Mouse (Mus musculus) intestine, embryonic 16.5 days (tissue): ENCODE data around the gene Cacfd1. TPM values are rescaled to one million over a fixed set of nuclear protein-coding genes. Genes with fewer than 3 reads are reported as not detected.

ENCODE experiments used
- ATAC-seq: fragments of 200-750 bp; cut with Nextera tagmentation; 2 replicates; pipeline ENCODE4 v1.8.0; 2017; ENCODE audit warnings: moderate TSS enrichment, moderate library complexity
- H3K27ac ChIP-seq: fragments of 300-500 bp; sonication (generic); 2 replicates; pipeline ENCODE4 v1.5.1; 2014; ENCODE audit warnings: mild to moderate bottlenecking, low read length
- H3K27me3 ChIP-seq: fragments of 300-500 bp; sonication (generic); replicated peaks from 2 replicates; pipeline ENCODE4 v1.6.1; 2014; ENCODE audit warnings: low read length, control low read depth, mixed read lengths; ENCODE audit not compliant: control insufficient read depth, insufficient read depth
- H3K36me3 ChIP-seq: fragments of 300-500 bp; sonication (generic); 2 replicates; pipeline ENCODE4 v1.6.1; 2014; ENCODE audit warnings: low read length, control low read depth; ENCODE audit not compliant: control insufficient read depth, insufficient read depth
- H3K4me1 ChIP-seq: fragments of 300-500 bp; sonication (generic); 2 replicates; pipeline ENCODE4 v1.6.1; 2014; ENCODE audit warnings: low read length, control low read depth, mixed read lengths; ENCODE audit not compliant: control insufficient read depth, insufficient read depth
- H3K4me2 ChIP-seq: fragments of 300-500 bp; sonication (generic); 2 replicates; pipeline ENCODE4 v1.6.1; 2014; ENCODE audit warnings: low read depth, low read length, control low read depth
- H3K4me3 ChIP-seq: fragments of 300-500 bp; sonication (generic); 2 replicates; pipeline ENCODE4 v1.5.1; 2014; ENCODE audit warnings: mild to moderate bottlenecking, low read length
- H3K9ac ChIP-seq: fragments of 300-500 bp; sonication (generic); 2 replicates; pipeline ENCODE4 v1.6.1; 2014; ENCODE audit warnings: low read depth, low read length
- H3K9me3 ChIP-seq: fragments of 300-500 bp; sonication (generic); 2 replicates; pipeline ENCODE4 v1.6.1; 2016; ENCODE audit warnings: low read length, control low read depth; ENCODE audit not compliant: control insufficient read depth
- WGBS: fragments of 180-500 bp; shearing (Covaris S2); extraction: QIAGEN DNeasy Blood & Tissue Kit; methylation state at CpG from one replicate; pipeline ENCODE4 v1.1.7; 2014; 5-methylcytosine and 5-hydroxymethylcytosine counted together
- polyA plus RNA-seq: library from polyadenylated mRNA; unstranded; fragments of >200 nt; fragmentation: Nextera tagmentation; extraction: Ambion mirVana; gene quantifications from 2 replicates; pipeline ENCODE4 v1.2.1, GENCODE M21; 2015

Gene Cacfd1
- polyA plus RNA-seq, 1 experiment from 2014 or later: 54.3 TPM

DNA sequence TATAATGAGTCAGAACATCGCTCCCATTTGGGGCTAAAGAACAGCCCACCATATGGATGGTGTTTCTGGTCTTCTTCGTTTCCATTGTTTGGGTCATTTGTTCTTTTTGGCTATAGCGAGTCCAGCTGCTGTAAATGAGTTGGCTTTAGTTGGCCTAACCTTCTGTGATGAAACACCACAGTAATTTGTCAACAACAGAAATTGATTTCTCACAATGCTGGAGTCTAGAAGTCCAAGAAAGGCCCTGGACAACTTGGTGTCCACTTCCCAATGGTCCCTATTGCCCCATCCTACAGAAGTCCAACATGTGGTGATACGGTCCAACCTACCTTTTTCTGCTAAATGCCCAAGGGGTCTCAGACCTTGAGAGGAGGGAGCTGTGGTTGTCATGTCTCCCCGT is 25.1 kb upstream of the Cacfd1 start:
- WGBS: 88% methylated on average over 5 of the region's 5 CpGs
- no peak for ATAC-seq
- Histone ChIP-seq H3K9me3 (no peaks in the 10 kb centered on the region), H3K27me3 (no peaks in the 10 kb centered on the region), H3K4me3 (no peak overlapping the region), H3K4me1 (no peaks in the 10 kb centered on the region), H3K27ac (no peak overlapping the region), H3K36me3 (no peaks in the 10 kb centered on the region), H3K9ac (no peak overlapping the region), H3K4me2 (no peak overlapping the region)

DNA sequence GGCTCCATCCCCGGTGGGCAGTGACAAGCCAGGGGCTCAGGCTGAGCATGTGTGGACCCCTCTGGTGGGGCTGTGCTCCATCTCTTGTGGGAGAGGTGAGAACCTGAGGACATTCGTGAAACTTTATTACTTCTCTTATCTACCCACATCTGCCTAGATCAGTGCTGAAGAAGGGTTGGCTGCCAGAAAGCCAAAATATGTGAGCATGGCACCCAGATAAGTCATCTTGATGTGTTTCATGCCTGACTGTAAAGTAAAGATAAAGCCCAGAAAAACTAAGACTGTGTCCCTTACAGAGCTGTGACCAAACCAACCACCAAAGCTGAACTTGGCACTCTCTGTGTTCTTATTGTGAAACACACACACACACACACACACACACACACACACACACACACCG is 15.8 kb upstream of the Cacfd1 start:
- no peak for ATAC-seq
- Histone ChIP-seq H3K27me3 (no peaks in the 10 kb centered on the region), H3K4me2 (no peak overlapping the region), H3K9me3 (no peaks in the 10 kb centered on the region), H3K4me3 (no peak overlapping the region), H3K9ac (no peak overlapping the region), H3K4me1 (no peaks in the 10 kb centered on the region), H3K36me3 (no peaks in the 10 kb centered on the region), H3K27ac (no peak overlapping the region)
- WGBS: 71% methylated on average over 3 of the region's 3 CpGs

DNA sequence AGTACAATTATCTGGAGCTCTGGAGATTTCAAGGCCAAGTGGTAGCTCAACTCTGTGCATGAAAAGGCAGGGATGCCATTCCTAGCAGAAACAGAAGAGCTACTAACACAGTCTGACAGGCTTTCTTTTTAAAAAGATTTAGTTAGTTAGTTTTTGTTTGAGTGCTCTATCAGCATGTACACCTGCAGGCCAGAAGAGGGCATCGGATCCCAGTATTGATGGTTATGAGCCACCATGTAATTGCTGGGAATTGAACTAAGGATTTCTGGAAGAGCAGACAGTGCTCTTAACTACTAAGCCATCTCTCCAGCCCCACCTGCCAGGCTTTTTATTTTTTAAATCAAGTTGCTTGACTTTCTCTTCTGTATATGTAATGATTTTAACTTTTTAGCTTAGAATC is 12.2 kb upstream of the Cacfd1 start:
- no peaks in the 10 kb centered on the region for H3K27me3 ChIP-seq
- no peaks in the 10 kb centered on the region for H3K36me3 ChIP-seq
- no peak overlapping the region for H3K4me2 ChIP-seq
- no peak overlapping the region for H3K9ac ChIP-seq
- no peak for ATAC-seq
- no peak overlapping the region for H3K4me3 ChIP-seq
- WGBS: 82% methylated on average over 1 of the region's 1 CpGs
- no peaks in the 10 kb centered on the region for H3K9me3 ChIP-seq
- H3K27ac ChIP-seq: no peak overlapping the region
- no peaks in the 10 kb centered on the region for H3K4me1 ChIP-seq

DNA sequence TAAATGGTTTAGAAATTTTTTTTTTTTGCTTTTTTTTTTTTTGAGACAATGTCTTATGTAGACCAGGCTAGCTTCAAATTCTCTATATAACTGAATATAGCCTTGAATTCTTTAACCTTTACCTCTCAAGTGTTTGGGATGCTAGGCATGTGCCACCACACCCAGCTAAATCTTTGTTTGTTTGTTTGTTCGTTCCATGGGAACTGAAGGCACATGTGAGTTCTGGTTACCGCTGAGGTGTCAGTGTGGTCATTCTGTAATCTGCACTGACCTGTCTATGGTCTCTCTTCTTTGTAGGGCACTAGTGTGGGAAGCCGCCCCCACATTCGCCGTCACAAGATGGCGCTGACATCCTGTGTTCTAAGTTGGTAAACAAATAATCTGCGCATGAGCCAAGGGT is 11.7 kb upstream of the Cacfd1 start:
- ATAC-seq: no peak
- no peak overlapping the region for H3K4me2 ChIP-seq
- no peaks in the 10 kb centered on the region for H3K36me3 ChIP-seq
- H3K4me1 ChIP-seq: no peaks in the 10 kb centered on the region
- 89% methylated on average over 6 of the region's 7 CpGs for WGBS
- H3K27ac ChIP-seq: no peak overlapping the region
- no peak overlapping the region for H3K9ac ChIP-seq
- H3K4me3 ChIP-seq: no peak overlapping the region
- no peaks in the 10 kb centered on the region for H3K9me3 ChIP-seq
- no peaks in the 10 kb centered on the region for H3K27me3 ChIP-seq

DNA sequence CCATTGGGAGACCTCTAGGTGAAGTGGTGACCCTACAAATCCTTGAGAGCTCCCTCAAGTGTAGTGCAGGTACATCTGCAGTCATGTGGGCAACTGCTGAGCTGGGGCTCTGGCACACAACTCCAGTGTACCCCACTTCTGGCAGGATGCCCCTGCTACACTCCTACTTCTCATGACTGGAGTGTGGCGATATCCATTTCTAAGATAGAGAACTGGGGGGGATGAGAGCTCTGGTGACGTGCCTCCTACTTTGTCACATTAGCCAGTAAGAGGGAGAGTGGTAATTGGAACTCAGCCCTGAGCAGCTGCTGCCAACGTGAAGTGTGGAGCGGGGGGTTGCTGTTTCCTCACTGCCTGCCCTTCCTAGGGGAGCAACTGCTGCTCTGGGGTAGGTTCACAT is 3.5 kb upstream of the Cacfd1 start:
- no peak overlapping the region for H3K27ac ChIP-seq
- no peaks in the 10 kb centered on the region for H3K9me3 ChIP-seq
- ATAC-seq: no peak
- H3K36me3 ChIP-seq: no peaks in the 10 kb centered on the region
- H3K9ac ChIP-seq: no peak overlapping the region
- no peak overlapping the region for H3K4me2 ChIP-seq
- WGBS: 67% methylated on average over 4 of the region's 4 CpGs
- peaks cover 18% of the 10 kb centered on the region for H3K4me1 ChIP-seq
- H3K27me3 ChIP-seq: no peaks in the 10 kb centered on the region
- no peak overlapping the region for H3K4me3 ChIP-seq

DNA sequence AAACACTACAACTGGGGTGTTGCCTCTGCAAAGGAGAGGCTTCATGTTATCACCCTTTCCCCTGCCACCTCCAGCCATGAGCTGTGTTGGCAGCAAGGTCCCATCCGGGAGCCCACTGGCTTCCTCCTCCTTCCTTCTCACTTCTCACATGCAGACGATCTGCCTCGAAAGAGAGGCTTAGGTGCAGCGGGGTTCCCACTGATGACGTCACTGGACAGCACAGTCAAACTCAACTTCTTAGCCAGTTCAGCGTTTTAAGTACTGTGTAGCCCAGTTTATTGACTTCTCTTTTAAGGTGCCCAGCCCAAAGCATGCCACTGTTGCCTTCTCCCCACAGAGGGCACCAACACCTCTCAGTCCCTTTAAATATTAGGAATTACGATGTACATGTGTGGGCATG is 2.0 kb upstream of the Cacfd1 start:
- H3K4me1 ChIP-seq: peaks cover 23% of the 10 kb centered on the region
- no peak overlapping the region for H3K4me2 ChIP-seq
- H3K27ac ChIP-seq: no peak overlapping the region
- H3K36me3 ChIP-seq: no peaks in the 10 kb centered on the region
- no peak overlapping the region for H3K4me3 ChIP-seq
- 72% methylated on average over 7 of the region's 7 CpGs for WGBS
- no peak for ATAC-seq
- no peaks in the 10 kb centered on the region for H3K27me3 ChIP-seq
- H3K9ac ChIP-seq: no peak overlapping the region
- H3K9me3 ChIP-seq: no peaks in the 10 kb centered on the region

DNA sequence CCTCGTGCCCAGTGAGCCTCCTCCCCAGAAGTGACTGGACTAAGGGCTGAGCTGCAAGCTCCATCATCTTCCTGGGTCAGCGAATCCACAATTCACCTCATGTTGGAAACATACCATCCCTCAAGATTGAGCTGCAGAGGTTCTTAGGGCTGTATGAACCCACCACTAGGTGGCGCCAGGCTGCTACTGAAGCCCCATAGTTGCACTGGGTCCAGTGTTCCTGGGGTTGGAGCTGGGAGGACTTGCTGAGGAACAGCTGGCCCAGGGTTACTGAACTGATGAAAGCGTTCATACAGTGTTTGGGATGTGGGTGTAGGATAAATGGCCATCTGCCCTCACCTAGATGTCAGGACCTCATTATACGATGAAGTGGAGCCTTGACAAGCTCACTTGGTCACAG is 8.1 kb downstream of the Cacfd1 start:
- WGBS: 55% methylated on average over 5 of the region's 5 CpGs
- H3K27ac ChIP-seq: no peak overlapping the region
- H3K9me3 ChIP-seq: no peaks in the 10 kb centered on the region
- H3K4me1 ChIP-seq: no peaks in the 10 kb centered on the region
- peak; percentile 67 for ATAC-seq
- H3K4me3 ChIP-seq: no peak overlapping the region
- H3K27me3 ChIP-seq: no peaks in the 10 kb centered on the region
- H3K36me3 ChIP-seq: peaks cover 17% of the 10 kb centered on the region
- no peak overlapping the region for H3K9ac ChIP-seq
- no peak overlapping the region for H3K4me2 ChIP-seq

DNA sequence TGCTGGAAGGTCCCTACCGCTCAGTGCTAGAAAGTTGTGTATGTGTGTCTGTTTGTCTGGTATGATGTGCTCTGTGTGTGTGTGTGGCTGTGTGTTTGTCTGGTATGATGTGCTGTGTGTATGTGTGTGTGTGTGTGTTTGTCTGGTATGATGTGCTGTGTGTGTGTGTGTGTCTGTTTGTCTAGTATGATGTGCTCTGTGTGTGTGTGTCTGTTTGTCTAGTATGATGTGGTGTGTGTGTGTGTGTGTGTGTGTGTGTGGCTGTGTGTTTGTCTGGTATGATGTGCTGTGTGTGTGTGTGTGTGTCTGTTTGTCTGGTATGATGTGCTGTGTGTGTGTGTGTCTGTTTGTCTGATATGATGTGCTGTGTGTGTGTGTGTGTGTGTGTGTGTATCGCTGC is 9.8 kb downstream of the Cacfd1 start:
- no peaks in the 10 kb centered on the region for H3K27me3 ChIP-seq
- H3K9me3 ChIP-seq: no peaks in the 10 kb centered on the region
- H3K36me3 ChIP-seq: peaks cover 14% of the 10 kb centered on the region
- WGBS: 86% methylated on average over 2 of the region's 2 CpGs
- H3K4me2 ChIP-seq: no peak overlapping the region
- no peak for ATAC-seq
- H3K27ac ChIP-seq: no peak overlapping the region
- no peak overlapping the region for H3K4me3 ChIP-seq
- H3K4me1 ChIP-seq: no peaks in the 10 kb centered on the region
- no peak overlapping the region for H3K9ac ChIP-seq

DNA sequence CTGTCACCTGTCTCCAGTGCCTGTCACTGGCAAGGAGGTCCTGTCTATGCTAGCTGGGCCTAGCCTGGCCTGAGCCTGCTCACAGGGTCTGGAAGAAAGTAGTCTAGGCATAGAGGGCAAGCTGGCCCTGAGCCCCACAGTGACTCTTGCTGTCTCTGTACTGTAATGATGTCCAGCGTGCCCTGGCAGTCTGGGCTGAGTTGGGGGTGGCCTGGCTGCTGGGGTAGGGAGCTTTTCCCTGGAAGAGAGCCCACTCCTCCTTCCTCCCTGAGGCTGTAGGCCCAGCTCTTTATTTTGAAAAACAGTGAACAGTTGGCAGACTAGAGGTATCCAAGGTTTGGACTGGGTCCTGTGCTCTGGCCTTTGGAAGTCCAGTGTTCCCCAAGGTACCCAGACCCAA is 11.4 kb downstream of the Cacfd1 start:
- Histone ChIP-seq H3K36me3 (0 out of 2 replicates have a peak, but pooled peaks cover 3% of the 10 kb centered on the region), H3K27ac (no peak overlapping the region), H3K9ac (no peak overlapping the region), H3K27me3 (no peaks in the 10 kb centered on the region), H3K4me3 (no peak overlapping the region), H3K4me1 (no peaks in the 10 kb centered on the region), H3K9me3 (no peaks in the 10 kb centered on the region), H3K4me2 (no peak overlapping the region)
- no peak for ATAC-seq
- 76% methylated on average over 1 of the region's 1 CpGs for WGBS

DNA sequence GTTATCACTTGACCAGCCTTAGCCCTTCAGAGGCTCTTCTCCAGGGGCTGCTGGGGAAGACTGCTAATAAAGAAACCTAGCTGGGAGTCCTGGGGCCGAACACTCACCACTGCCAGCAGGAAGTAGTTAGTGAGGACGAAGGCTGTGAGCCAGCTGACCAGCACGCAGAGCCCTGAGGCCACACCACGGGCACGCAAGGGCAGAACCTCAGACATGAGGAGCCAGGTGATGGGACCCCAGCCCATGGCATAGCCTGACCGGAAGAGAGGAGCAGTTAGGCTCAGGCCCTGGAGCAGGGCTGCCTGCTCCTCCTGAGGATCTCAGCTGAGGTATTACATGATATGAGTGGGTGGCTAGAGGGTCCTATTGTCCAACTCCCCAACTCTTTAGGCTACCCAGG is 12.9 kb downstream of the Cacfd1 start:
- 79% methylated on average over 6 of the region's 6 CpGs for WGBS
- Histone ChIP-seq H3K9ac (no peak overlapping the region), H3K27me3 (no peaks in the 10 kb centered on the region), H3K4me1 (no peaks in the 10 kb centered on the region), H3K36me3 (no peaks in the 10 kb centered on the region), H3K4me2 (no peak overlapping the region), H3K27ac (no peak overlapping the region), H3K9me3 (no peaks in the 10 kb centered on the region), H3K4me3 (no peak overlapping the region)
- no peak for ATAC-seq
